Mouse (Mus musculus) layer of hippocampus, adult 8-10 months (tissue): ENCODE results near the gene Mip. TPM values are rescaled to one million over a fixed set of nuclear protein-coding genes. Genes with fewer than 3 reads are reported as not detected.
"Not testable (repeated sequence)": the region's sequence is repeated elsewhere in the genome, so short reads cannot be mapped to it uniquely, and the experiment has no call there.

Experiments used
- DNase-seq, 2 experiments: peaks; one replicate each; pipeline ENCODE4 v3.0.0; 2022; ENCODE audit warnings: low spot score in 2 of 2
- total RNA-seq, 4 experiments: library from RNA; stranded (reverse); gene quantifications; 2 replicates each; pipeline ENCODE4 v1.2.4; 2022

Mip gene
- total RNA-seq, 4 experiments from 2014 or later, result not detected

GRCm38 (mm10) chr10:128210954-128211353 is 14.7 kb upstream of the Mip start:
- no peak for DNase-seq

GRCm38 (mm10) chr10:128211390-128212108 is 14.1 kb upstream of the Mip start, which contains the start of gene Spryd4:
TSS of gene Spryd4 (minus strand) at chr10:128211807.
- peak; percentile 87 to 89 for DNase-seq

- no peak for DNase-seq
These were observed 13.5 kb upstream of the Mip start for GRCm38 (mm10) chr10:128212148-128212547.

GRCm38 (mm10) chr10:128212871-128213323 is 12.7 kb upstream of the Mip start:
- peak; percentile 40 to 62 for DNase-seq

- DNase-seq, result not testable (repeated sequence)
These were observed 11.5 kb upstream of the Mip start for GRCm38 (mm10) chr10:128214112-128214511.

GRCm38 (mm10) chr10:128214981-128215380 is 10.7 kb upstream of the Mip start:
- DNase-seq, result no peak

GRCm38 (mm10) chr10:128218387-128219117 is 7.1 kb upstream of the Mip start:
- no peak for DNase-seq

GRCm38 (mm10) chr10:128221533-128222286 is 3.9 kb upstream of the Mip start:
- no peak for DNase-seq

- no peak for DNase-seq
These were observed 574 bp upstream of the Mip start for GRCm38 (mm10) chr10:128225064-128225463.

- no peak for DNase-seq
These were observed 2.0 kb downstream of the Mip start for GRCm38 (mm10) chr10:128227592-128227991.

GRCm38 (mm10) chr10:128228009-128228408 is 2.4 kb downstream of the Mip start:
- DNase-seq, result no peak

GRCm38 (mm10) chr10:128230582-128230981 is 4.9 kb downstream of the Mip start:
- no peak for DNase-seq

GRCm38 (mm10) chr10:128231146-128231545 is 5.5 kb downstream of the Mip start:
- DNase-seq, result no peak

- peak; percentile 47 to 81 for DNase-seq
These were observed 6.2 kb downstream of the Mip start, which contains the start of gene Timeless for GRCm38 (mm10) chr10:128231697-128232419. TSS of gene Timeless (plus strand) at chr10:128232065.

- DNase-seq, result peak; percentile 40 to 45
These were observed 6.9 kb downstream of the Mip start for GRCm38 (mm10) chr10:128232420-128232985.

GRCm38 (mm10) chr10:128236321-128236720 is 10.7 kb downstream of the Mip start:
- no peak for DNase-seq

- DNase-seq, result peak in 1 of 2 experiments; percentile 8
These were observed 12.3 kb downstream of the Mip start for GRCm38 (mm10) chr10:128237807-128238480.

GRCm38 (mm10) chr10:128239140-128239539 is 13.5 kb downstream of the Mip start:
- DNase-seq, result no peak

GRCm38 (mm10) chr10:128240131-128240530 is 14.5 kb downstream of the Mip start:
- DNase-seq, result no peak

GRCm38 (mm10) chr10:128243252-128243651 is 17.6 kb downstream of the Mip start:
- no peak for DNase-seq
